Mouse (Mus musculus): ENCODE data around the gene Nampt. TPM values are rescaled to one million over a fixed set of nuclear protein-coding genes. Genes with fewer than 3 reads are reported as not detected.

Gene Nampt
- polyA plus RNA-seq, 2 experiments, result 15.8 to 18.4 TPM

DNA sequence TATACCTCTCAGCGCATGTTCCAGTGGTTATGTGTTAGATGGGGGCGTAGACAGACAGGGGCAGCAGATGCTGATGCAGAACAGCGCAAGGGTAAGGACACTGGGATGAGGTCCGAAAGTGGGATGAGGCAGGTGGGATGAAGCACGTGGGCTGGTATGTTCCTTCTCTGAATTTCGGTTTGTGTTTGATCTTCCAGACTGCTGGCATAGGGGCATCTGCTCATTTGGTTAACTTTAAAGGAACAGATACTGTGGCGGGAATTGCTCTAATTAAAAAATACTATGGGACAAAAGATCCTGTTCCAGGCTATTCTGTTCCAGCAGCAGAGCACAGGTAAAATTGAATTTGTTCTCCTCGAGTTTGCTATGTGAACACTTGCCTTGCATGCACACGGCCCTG is 19.6 kb downstream of the Nampt start:
- TF ChIP-seq POLR2A (IDR thresholded peaks at IDR 0.05; ENCODE audit: borderline replicate concordance, extremely low read depth, insufficient read depth, insufficient read length), result no peak
- Histone ChIP-seq H3K36me3 (ENCODE audit: control insufficient read depth, insufficient read depth, low read length) (peaks cover 55% of the 10 kb centered on the region), H3K9me3 (ENCODE audit: control insufficient read depth, low read length) (no peaks in the 10 kb centered on the region), H3K4me2 (replicated peaks; ENCODE audit: low read depth, low read length, severe bottlenecking) (no peak overlapping the region), H3K27ac (replicated peaks; ENCODE audit: low read depth, low read length) (no peak overlapping the region), H3K27me3 (ENCODE audit: control insufficient read depth, insufficient read depth, low read length) (no peaks in the 10 kb centered on the region), H3K4me3 (replicated peaks; ENCODE audit: low read length) (no peak overlapping the region), H3K4me1 (ENCODE audit: control insufficient read depth, insufficient read depth, low read length) (peaks cover 6% of the 10 kb centered on the region), H3K9ac (ENCODE audit: low read depth, low read length, severe bottlenecking) (no peak overlapping the region)
- no peak for DNase-seq (ENCODE audit: low spot score)
- 94% methylated on average over 9 of the region's 9 CpGs for WGBS
- no peak for ATAC-seq (ENCODE audit: low FRiP score, low read depth)

DNA sequence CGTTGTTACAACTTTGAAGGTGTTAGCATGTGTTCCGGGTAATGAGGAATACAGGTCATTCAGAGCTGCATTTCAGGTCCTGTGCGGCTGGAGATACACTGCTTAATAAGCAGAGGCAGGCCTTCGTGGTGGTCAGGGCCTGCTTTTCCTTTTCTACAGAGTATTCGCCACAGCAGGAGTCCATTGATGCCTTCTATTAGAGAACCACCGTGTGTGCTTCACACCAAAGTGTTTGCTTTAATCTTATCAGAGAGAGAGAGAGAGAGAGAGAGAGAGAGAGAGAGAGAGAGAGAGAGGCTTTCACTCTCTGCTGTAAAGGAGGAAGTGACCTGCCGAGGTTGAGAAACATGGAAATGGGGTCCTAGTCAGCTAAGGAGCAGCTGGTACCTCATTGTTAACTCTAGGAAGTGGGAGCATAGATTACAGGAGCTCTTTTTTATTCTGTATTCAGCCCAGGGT is 22.1 kb downstream of the Nampt start:
- Histone ChIP-seq H3K4me2 (replicated peaks; ENCODE audit: low read depth, low read length, severe bottlenecking) (no peak overlapping the region), H3K9ac (ENCODE audit: low read depth, low read length, severe bottlenecking) (no peak overlapping the region), H3K4me1 (ENCODE audit: control insufficient read depth, insufficient read depth, low read length) (no peaks in the 10 kb centered on the region), H3K9me3 (ENCODE audit: control insufficient read depth, low read length) (no peaks in the 10 kb centered on the region), H3K27ac (replicated peaks; ENCODE audit: low read depth, low read length) (no peak overlapping the region), H3K27me3 (ENCODE audit: control insufficient read depth, insufficient read depth, low read length) (no peaks in the 10 kb centered on the region), H3K4me3 (replicated peaks; ENCODE audit: low read length) (no peak overlapping the region), H3K36me3 (ENCODE audit: control insufficient read depth, insufficient read depth, low read length) (peaks cover 61% of the 10 kb centered on the region)
- DNase-seq (ENCODE audit: low spot score), result no peak
- ATAC-seq (ENCODE audit: low FRiP score, low read depth), result no peak
- 72% methylated on average over 7 of the region's 7 CpGs for WGBS
- no peak for TF ChIP-seq POLR2A (IDR thresholded peaks at IDR 0.05; ENCODE audit: borderline replicate concordance, extremely low read depth, insufficient read depth, insufficient read length)

DNA sequence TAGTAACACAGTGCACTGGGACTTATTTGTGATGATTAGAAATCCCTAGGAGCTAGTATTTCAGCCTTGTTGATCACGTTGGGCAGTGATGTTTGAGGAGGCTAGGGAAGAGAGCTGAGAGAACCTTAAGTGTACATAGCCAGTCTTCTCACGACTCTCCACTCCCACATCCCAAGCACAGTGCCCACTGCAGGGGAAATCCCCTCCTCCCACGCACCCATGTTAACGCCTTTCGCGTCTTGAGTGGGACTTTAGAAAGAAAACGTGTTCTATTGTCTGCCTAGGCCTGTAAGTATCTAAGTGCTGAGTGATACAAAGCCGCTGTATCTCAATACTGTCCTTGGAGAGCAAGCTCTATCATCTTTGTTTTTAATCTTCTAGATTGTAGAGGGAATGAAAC is 27.0 kb downstream of the Nampt start:
- ATAC-seq (ENCODE audit: low FRiP score, low read depth) (no peak), DNase-seq (ENCODE audit: low spot score) (no peak)
- Histone ChIP-seq H3K9me3 (ENCODE audit: control insufficient read depth, low read length) (no peaks in the 10 kb centered on the region), H3K4me1 (ENCODE audit: control insufficient read depth, insufficient read depth, low read length) (no peaks in the 10 kb centered on the region), H3K4me3 (replicated peaks; ENCODE audit: low read length) (no peak overlapping the region), H3K9ac (ENCODE audit: low read depth, low read length, severe bottlenecking) (no peak overlapping the region), H3K27ac (replicated peaks; ENCODE audit: low read depth, low read length) (no peak overlapping the region), H3K27me3 (ENCODE audit: control insufficient read depth, insufficient read depth, low read length) (no peaks in the 10 kb centered on the region), H3K4me2 (replicated peaks; ENCODE audit: low read depth, low read length, severe bottlenecking) (no peak overlapping the region), H3K36me3 (ENCODE audit: control insufficient read depth, insufficient read depth, low read length) (peaks cover 60% of the 10 kb centered on the region)
- TF ChIP-seq POLR2A (IDR thresholded peaks at IDR 0.05; ENCODE audit: borderline replicate concordance, extremely low read depth, insufficient read depth, insufficient read length), result no peak
- 91% methylated on average over 8 of the region's 8 CpGs for WGBS

DNA sequence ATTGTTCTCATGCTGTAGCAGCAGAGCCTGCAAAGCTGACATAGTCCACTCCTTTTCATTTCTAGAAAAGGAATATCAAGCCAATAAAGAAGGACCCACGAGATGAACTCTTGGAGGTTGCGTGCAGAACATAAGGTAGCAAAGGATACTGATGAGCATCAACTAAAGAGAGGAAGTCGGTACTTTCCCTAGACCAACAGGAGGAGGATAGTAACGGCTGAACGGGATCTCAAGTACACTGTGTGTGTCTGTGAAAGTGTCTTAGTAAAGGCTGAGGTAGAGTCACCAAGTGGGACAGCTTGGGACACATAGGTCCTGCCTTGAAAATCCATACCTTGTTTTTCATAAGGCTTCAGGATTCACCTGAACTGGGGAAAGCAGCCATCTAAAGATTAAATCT is 34.4 kb downstream of the Nampt start:
- no peak for TF ChIP-seq POLR2A (IDR thresholded peaks at IDR 0.05; ENCODE audit: borderline replicate concordance, extremely low read depth, insufficient read depth, insufficient read length)
- H3K9me3 ChIP-seq (ENCODE audit: control insufficient read depth, low read length), result no peaks in the 10 kb centered on the region
- DNase-seq (ENCODE audit: low spot score) (no peak), ATAC-seq (ENCODE audit: low FRiP score, low read depth) (no peak)
- H3K9ac ChIP-seq (ENCODE audit: low read depth, low read length, severe bottlenecking), result no peak overlapping the region
- 93% methylated on average over 5 of the region's 5 CpGs for WGBS
- no peak overlapping the region for H3K27ac ChIP-seq (replicated peaks; ENCODE audit: low read depth, low read length)
- no peak overlapping the region for H3K4me2 ChIP-seq (replicated peaks; ENCODE audit: low read depth, low read length, severe bottlenecking)
- H3K4me3 ChIP-seq (replicated peaks; ENCODE audit: low read length), result no peak overlapping the region
- peaks cover 21% of the 10 kb centered on the region for H3K36me3 ChIP-seq (ENCODE audit: control insufficient read depth, insufficient read depth, low read length)
- no peaks in the 10 kb centered on the region for H3K27me3 ChIP-seq (ENCODE audit: control insufficient read depth, insufficient read depth, low read length)
- H3K4me1 ChIP-seq (ENCODE audit: control insufficient read depth, insufficient read depth, low read length), result no peaks in the 10 kb centered on the region

DNA sequence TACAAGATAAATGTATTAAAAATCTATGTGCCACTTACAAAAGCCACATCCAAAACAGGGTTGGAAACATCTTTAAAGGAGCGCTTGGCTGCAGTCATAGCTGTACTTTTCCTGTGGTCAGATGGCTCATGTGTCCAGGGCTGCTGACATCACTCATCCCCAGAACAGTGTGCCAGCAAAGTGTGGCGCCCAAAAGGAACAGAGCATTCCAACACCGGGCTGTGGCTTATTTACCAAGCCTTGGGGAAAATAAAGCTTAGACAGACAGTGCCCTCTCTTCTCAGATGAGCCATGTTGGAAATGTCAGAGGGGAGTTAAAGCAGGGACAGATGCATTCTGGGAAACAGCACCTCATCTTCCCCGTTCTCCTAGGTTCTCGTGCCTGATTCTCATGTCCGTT is 35.5 kb downstream of the Nampt start:
- ATAC-seq (ENCODE audit: low FRiP score, low read depth), result no peak
- TF ChIP-seq POLR2A (IDR thresholded peaks at IDR 0.05; ENCODE audit: borderline replicate concordance, extremely low read depth, insufficient read depth, insufficient read length), result no peak
- 88% methylated on average over 6 of the region's 6 CpGs for WGBS

DNA sequence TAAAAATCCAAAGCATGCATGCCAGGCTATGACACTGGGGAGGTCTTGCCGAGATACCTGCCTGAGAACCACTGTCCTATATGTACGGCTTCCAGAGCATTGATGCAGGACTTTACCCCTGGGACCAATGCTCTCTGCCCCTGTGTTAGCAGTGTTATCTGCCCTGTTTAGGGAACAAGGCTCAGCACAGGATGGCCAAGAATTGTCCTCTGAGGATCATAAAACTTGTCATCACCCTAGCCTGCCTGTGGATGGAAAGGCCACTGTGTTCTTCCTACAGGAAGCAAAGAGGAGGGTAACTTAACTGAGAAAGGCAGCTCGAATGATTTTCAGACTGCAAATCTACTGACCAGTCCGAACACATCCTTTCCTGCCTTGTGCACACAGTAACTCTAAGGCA is 36.1 kb downstream of the Nampt start:
- Histone ChIP-seq H3K9ac (ENCODE audit: low read depth, low read length, severe bottlenecking) (no peak overlapping the region), H3K4me2 (replicated peaks; ENCODE audit: low read depth, low read length, severe bottlenecking) (no peak overlapping the region), H3K27ac (replicated peaks; ENCODE audit: low read depth, low read length) (no peak overlapping the region), H3K27me3 (ENCODE audit: control insufficient read depth, insufficient read depth, low read length) (no peaks in the 10 kb centered on the region), H3K36me3 (ENCODE audit: control insufficient read depth, insufficient read depth, low read length) (peaks cover 12% of the 10 kb centered on the region), H3K4me3 (replicated peaks; ENCODE audit: low read length) (no peak overlapping the region), H3K9me3 (ENCODE audit: control insufficient read depth, low read length) (no peaks in the 10 kb centered on the region), H3K4me1 (ENCODE audit: control insufficient read depth, insufficient read depth, low read length) (no peaks in the 10 kb centered on the region)
- ATAC-seq (ENCODE audit: low FRiP score, low read depth) (no peak), DNase-seq (ENCODE audit: low spot score) (no peak)
- WGBS, result 78% methylated on average over 4 of the region's 4 CpGs
- no peak for TF ChIP-seq POLR2A (IDR thresholded peaks at IDR 0.05; ENCODE audit: borderline replicate concordance, extremely low read depth, insufficient read depth, insufficient read length)

More for the DNA sequence above, 35.5 kb downstream of the Nampt start:
- no peak for DNase-seq (ENCODE audit: low spot score)
- Histone ChIP-seq H3K4me2 (replicated peaks; ENCODE audit: low read depth, low read length, severe bottlenecking) (no peak overlapping the region), H3K4me1 (ENCODE audit: control insufficient read depth, insufficient read depth, low read length) (no peaks in the 10 kb centered on the region), H3K27me3 (ENCODE audit: control insufficient read depth, insufficient read depth, low read length) (no peaks in the 10 kb centered on the region), H3K9me3 (ENCODE audit: control insufficient read depth, low read length) (no peaks in the 10 kb centered on the region), H3K36me3 (ENCODE audit: control insufficient read depth, insufficient read depth, low read length) (peaks cover 17% of the 10 kb centered on the region), H3K4me3 (replicated peaks; ENCODE audit: low read length) (no peak overlapping the region), H3K27ac (replicated peaks; ENCODE audit: low read depth, low read length) (no peak overlapping the region), H3K9ac (ENCODE audit: low read depth, low read length, severe bottlenecking) (no peak overlapping the region)
